Mouse (Mus musculus): ENCODE measurements around the gene Tmem247. TPM values are rescaled to one million over a fixed set of nuclear protein-coding genes. Genes with fewer than 3 reads are reported as not detected.

The Tmem247 gene
- polyA plus RNA-seq, 1 experiment, result not detected

DNA sequence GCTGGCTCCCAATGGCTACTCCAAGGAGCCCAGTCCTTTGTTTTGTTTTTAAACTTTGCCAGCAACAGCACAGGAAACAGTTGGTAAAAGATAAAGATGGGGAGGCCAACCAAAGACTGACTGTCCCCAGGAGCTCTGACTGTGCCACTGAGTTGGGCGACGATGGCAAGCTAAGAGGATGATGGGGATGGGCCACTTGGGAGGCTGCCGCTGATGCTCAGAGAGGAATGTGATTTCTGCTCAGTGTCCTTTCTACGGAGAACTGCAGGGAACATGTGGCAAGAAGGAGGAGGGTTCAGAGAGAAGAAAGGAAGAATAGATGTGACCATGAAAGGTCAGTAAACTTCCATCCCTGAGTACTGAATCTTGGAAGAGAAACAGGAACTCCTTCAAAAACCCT, 22.0 kb upstream of the Tmem247 start:
- no peak for TF ChIP-seq CTCF (IDR thresholded peaks at IDR 0.05; ENCODE audit: extremely low read depth, insufficient read length, insufficient replicate concordance, low read depth, low read length)
- TF ChIP-seq POLR2A (IDR thresholded peaks at IDR 0.05; ENCODE audit: low read depth, low read length), result no peak
- 94% methylated on average over 4 of the region's 4 CpGs for WGBS
- no peaks in the 10 kb centered on the region for H3K27me3 ChIP-seq (ENCODE audit: control insufficient read depth, insufficient read depth, low read length)
- no peaks in the 10 kb centered on the region for H3K36me3 ChIP-seq (ENCODE audit: control insufficient read depth, insufficient read depth, low read length)
- no peaks in the 10 kb centered on the region for H3K4me1 ChIP-seq (ENCODE audit: control insufficient read depth, insufficient read depth, insufficient read length, low read length)
- no peak overlapping the region for H3K27ac ChIP-seq (ENCODE audit: insufficient read depth, low read depth, low read length)
- H3K4me3 ChIP-seq (ENCODE audit: low read depth, low read length), result no peak overlapping the region

DNA sequence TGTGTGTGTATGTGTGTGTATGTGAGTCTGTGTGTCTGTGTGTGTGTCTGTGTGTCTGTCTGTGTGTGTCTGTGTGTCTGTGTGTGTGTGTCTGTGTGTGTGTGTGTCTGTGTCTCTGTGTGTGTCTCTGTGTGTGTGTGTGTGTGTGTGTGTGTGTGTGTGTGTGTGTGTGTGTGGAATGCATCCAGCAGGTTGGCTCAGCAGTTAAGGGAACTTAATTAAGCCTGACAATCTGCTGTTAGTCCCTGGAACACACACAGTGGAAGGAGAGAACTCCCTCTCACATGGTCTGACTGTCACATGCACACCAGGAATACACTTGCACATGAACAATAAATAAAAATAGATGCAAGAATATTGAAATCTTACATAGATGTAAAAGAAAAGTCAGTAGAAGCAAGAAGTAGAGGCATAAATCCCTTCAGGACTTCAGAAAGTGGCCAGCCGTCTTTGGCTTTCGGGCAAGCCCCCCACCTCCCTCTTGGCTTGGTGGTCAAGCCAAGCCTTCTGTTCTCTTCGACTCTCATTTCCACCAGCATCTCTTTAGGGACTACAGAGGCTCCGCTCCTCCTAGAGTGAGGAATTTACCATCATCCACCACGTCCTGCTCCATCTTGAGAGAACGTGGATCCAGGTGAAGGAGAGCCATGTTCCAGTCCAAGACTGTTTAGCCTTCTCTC, 19.5 kb upstream of the Tmem247 start:
- H3K4me3 ChIP-seq (ENCODE audit: low read depth, low read length), result no peak overlapping the region
- H3K4me1 ChIP-seq (ENCODE audit: control insufficient read depth, insufficient read depth, insufficient read length, low read length), result no peaks in the 10 kb centered on the region
- no peak overlapping the region for H3K27ac ChIP-seq (ENCODE audit: insufficient read depth, low read depth, low read length)
- H3K27me3 ChIP-seq (ENCODE audit: control insufficient read depth, insufficient read depth, low read length), result no peaks in the 10 kb centered on the region
- no peak for TF ChIP-seq CTCF (IDR thresholded peaks at IDR 0.05; ENCODE audit: extremely low read depth, insufficient read length, insufficient replicate concordance, low read depth, low read length)
- WGBS, result 95% methylated on average over 6 of the region's 6 CpGs
- H3K36me3 ChIP-seq (ENCODE audit: control insufficient read depth, insufficient read depth, low read length), result no peaks in the 10 kb centered on the region

DNA sequence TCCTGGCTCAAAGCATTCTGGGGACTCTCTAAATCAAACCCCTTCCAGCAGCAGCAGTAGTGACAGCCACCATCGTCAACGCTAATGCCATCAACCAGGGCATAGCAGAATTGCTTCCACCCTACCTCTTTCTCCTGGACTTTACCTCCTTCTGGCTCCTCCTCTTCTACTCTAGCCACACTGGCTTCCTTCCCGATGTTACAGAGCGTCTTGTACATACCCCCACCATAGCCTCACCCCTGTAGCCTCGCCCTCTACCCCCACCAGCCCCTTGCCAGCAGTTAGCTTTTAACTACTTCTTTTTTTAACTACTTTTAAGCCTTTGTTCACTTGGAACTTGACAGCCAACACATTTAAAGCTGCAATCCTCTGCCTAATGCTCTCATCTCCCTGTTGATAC, 17.3 kb upstream of the Tmem247 start:
- no peak overlapping the region for H3K4me3 ChIP-seq (ENCODE audit: low read depth, low read length)
- 23% methylated on average over 5 of the region's 5 CpGs for WGBS
- no peaks in the 10 kb centered on the region for H3K4me1 ChIP-seq (ENCODE audit: control insufficient read depth, insufficient read depth, insufficient read length, low read length)
- no peaks in the 10 kb centered on the region for H3K36me3 ChIP-seq (ENCODE audit: control insufficient read depth, insufficient read depth, low read length)
- TF ChIP-seq POLR2A (IDR thresholded peaks at IDR 0.05; ENCODE audit: low read depth, low read length), result no peak
- TF ChIP-seq CTCF (IDR thresholded peaks at IDR 0.05; ENCODE audit: extremely low read depth, insufficient read length, insufficient replicate concordance, low read depth, low read length), result no peak
- H3K27me3 ChIP-seq (ENCODE audit: control insufficient read depth, insufficient read depth, low read length), result no peaks in the 10 kb centered on the region
- no peak overlapping the region for H3K27ac ChIP-seq (ENCODE audit: insufficient read depth, low read depth, low read length)

DNA sequence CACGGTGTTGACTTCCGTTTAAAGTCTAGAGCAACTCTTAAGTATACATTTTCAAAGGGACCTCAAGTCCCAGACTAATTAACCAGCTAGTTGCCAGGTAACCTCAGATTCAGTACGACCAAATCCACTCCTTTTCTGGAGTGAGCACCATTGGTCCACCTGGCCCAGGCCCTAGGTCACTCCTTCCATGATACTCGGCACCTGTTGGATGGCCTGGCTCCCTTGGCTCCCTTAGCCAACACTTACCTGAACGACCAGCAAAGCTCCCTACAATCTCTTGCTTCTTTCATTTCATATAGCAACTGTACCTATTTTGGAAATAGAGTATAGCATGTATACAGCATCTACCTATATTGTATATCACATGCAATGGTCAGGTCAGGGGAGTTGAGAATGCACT, 16.6 kb upstream of the Tmem247 start:
- Histone ChIP-seq H3K27me3 (ENCODE audit: control insufficient read depth, insufficient read depth, low read length) (no peaks in the 10 kb centered on the region), H3K36me3 (ENCODE audit: control insufficient read depth, insufficient read depth, low read length) (no peaks in the 10 kb centered on the region), H3K4me1 (ENCODE audit: control insufficient read depth, insufficient read depth, insufficient read length, low read length) (no peaks in the 10 kb centered on the region), H3K4me3 (ENCODE audit: low read depth, low read length) (no peak overlapping the region), H3K27ac (ENCODE audit: insufficient read depth, low read depth, low read length) (no peak overlapping the region)
- TF ChIP-seq POLR2A (IDR thresholded peaks at IDR 0.05; ENCODE audit: low read depth, low read length) (no peak), CTCF (IDR thresholded peaks at IDR 0.05; ENCODE audit: extremely low read depth, insufficient read length, insufficient replicate concordance, low read depth, low read length) (no peak)
- 79% methylated on average over 5 of the region's 5 CpGs for WGBS

DNA sequence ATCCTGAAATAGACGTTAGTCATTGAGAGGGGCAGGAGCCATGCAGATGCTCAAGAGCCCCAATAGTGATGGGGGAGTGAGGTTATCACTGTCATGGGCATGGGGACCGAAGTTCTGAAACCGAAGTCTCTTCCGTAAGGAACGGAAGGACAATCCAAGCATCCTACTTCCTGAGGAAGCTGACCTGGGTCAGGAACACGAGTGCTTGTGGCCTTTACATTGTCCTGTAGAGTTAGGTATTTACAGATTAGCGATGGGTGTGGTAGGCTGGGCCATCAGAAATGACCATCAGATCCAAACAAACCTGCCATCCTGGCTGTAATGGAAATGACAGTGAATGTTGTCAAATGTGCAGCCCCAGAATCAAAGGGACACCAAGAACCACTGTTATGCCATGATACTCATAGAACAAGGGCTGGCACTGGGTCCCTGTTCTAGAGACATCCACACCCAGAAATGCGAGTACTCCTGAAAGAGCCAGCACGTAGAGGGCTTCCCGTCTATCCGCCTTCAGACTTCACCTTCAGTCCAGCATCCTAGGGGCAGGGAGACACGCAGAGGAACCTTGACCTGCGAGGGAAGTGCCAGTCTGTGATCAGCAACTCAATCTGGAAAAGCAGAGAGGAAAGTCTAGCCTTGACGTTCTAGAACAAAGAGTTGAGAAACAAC, 14.6 kb upstream of the Tmem247 start:
- 88% methylated on average over 14 of the region's 14 CpGs for WGBS

DNA sequence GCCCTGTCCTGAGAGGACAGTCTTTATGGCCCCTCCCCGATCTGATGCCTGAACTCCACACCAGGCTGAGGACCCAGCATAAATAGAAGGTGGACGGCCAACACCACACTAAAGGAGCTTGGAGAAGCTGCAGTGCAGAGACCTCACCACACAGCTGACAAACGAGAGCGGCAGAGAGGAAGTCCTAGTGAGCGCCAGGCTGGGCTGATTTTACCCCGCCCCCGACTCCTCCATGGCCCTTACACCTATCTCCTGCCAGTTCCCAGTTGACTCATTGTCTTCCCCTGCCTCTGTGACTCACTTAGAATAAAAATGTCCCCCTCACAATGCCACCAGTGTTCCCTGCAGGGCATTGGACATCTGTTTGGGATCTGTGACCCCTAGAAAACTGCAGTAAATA, 13.6 kb upstream of the Tmem247 start:
- Histone ChIP-seq H3K4me3 (ENCODE audit: low read depth, low read length) (no peak overlapping the region), H3K27me3 (ENCODE audit: control insufficient read depth, insufficient read depth, low read length) (no peaks in the 10 kb centered on the region), H3K4me1 (ENCODE audit: control insufficient read depth, insufficient read depth, insufficient read length, low read length) (no peaks in the 10 kb centered on the region), H3K27ac (ENCODE audit: insufficient read depth, low read depth, low read length) (no peak overlapping the region), H3K36me3 (ENCODE audit: control insufficient read depth, insufficient read depth, low read length) (no peaks in the 10 kb centered on the region)
- 33% methylated on average over 7 of the region's 7 CpGs for WGBS
- TF ChIP-seq CTCF (IDR thresholded peaks at IDR 0.05; ENCODE audit: extremely low read depth, insufficient read length, insufficient replicate concordance, low read depth, low read length) (no peak), POLR2A (IDR thresholded peaks at IDR 0.05; ENCODE audit: low read depth, low read length) (no peak)

More for the DNA sequence above, 14.6 kb upstream of the Tmem247 start:
- Histone ChIP-seq H3K27ac (ENCODE audit: insufficient read depth, low read depth, low read length) (no peak overlapping the region), H3K27me3 (ENCODE audit: control insufficient read depth, insufficient read depth, low read length) (no peaks in the 10 kb centered on the region), H3K36me3 (ENCODE audit: control insufficient read depth, insufficient read depth, low read length) (no peaks in the 10 kb centered on the region), H3K4me3 (ENCODE audit: low read depth, low read length) (no peak overlapping the region), H3K4me1 (ENCODE audit: control insufficient read depth, insufficient read depth, insufficient read length, low read length) (no peaks in the 10 kb centered on the region)
- no peak for TF ChIP-seq CTCF (IDR thresholded peaks at IDR 0.05; ENCODE audit: extremely low read depth, insufficient read length, insufficient replicate concordance, low read depth, low read length)
- no peak for TF ChIP-seq POLR2A (IDR thresholded peaks at IDR 0.05; ENCODE audit: low read depth, low read length)

DNA sequence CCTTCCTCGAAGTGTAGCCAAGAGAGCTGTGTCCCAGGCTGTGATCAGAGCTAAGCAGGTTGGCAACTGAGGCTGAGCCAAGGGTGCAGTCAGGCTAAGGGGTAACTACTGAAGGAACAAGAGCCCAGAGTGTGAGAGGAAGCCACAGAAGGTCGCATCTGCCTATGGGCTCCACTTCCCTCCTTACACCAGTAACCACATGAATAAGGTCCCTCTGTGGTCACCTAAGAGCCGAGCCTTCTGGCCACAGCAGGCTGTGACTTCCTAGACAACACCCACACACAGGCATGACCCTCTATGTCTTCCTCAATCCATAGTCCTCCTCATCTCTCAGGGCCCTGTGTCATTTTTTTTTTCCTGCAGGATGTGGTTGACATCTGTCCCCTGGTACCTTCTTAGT, 12.9 kb upstream of the Tmem247 start:
- WGBS, result 50% methylated on average over 3 of the region's 3 CpGs
- Histone ChIP-seq H3K27me3 (ENCODE audit: control insufficient read depth, insufficient read depth, low read length) (no peaks in the 10 kb centered on the region), H3K36me3 (ENCODE audit: control insufficient read depth, insufficient read depth, low read length) (no peaks in the 10 kb centered on the region), H3K27ac (ENCODE audit: insufficient read depth, low read depth, low read length) (no peak overlapping the region), H3K4me3 (ENCODE audit: low read depth, low read length) (no peak overlapping the region), H3K4me1 (ENCODE audit: control insufficient read depth, insufficient read depth, insufficient read length, low read length) (no peaks in the 10 kb centered on the region)
- no peak for TF ChIP-seq POLR2A (IDR thresholded peaks at IDR 0.05; ENCODE audit: low read depth, low read length)
- TF ChIP-seq CTCF (IDR thresholded peaks at IDR 0.05; ENCODE audit: extremely low read depth, insufficient read length, insufficient replicate concordance, low read depth, low read length), result no peak

Measured in small intestine, adult 2 months (tissue).